Mouse (Mus musculus) midbrain, embryonic 16.5 days (tissue): ENCODE data around the gene Etv3. TPM values are rescaled to one million over a fixed set of nuclear protein-coding genes. Genes with fewer than 3 reads are reported as not detected.

Experiments used
- ATAC-seq: fragments of 200-750 bp; cut with Nextera tagmentation; 2 replicates; pipeline ENCODE4 v1.8.0; 2017; ENCODE audit warnings: moderate TSS enrichment
- H3K27ac ChIP-seq: fragments of 300-500 bp; sonication (generic); 2 replicates; pipeline ENCODE4 v1.5.1; 2014; ENCODE audit warnings: mild to moderate bottlenecking, low read length, mixed read lengths
- H3K27me3 ChIP-seq: fragments of 300-500 bp; sonication (generic); 2 replicates; pipeline ENCODE4 v1.6.1; 2014; ENCODE audit warnings: low read depth, low read length, mixed read lengths; ENCODE audit not compliant: control insufficient read depth, insufficient read depth
- H3K36me3 ChIP-seq: fragments of 300-500 bp; sonication (generic); 2 replicates; pipeline ENCODE4 v1.6.1; 2014; ENCODE audit warnings: mild to moderate bottlenecking, low read length, moderate library complexity, mixed read lengths; ENCODE audit not compliant: control insufficient read depth, insufficient read depth
- H3K4me1 ChIP-seq: fragments of 300-500 bp; sonication (generic); 2 replicates; pipeline ENCODE4 v1.6.1; 2014; ENCODE audit warnings: mild to moderate bottlenecking, low read length, mixed read lengths; ENCODE audit not compliant: control insufficient read depth, insufficient read depth
- H3K4me2 ChIP-seq: fragments of 300-500 bp; sonication (generic); 2 replicates; pipeline ENCODE4 v1.6.1; 2014; ENCODE audit warnings: mild to moderate bottlenecking, low read length, mixed read lengths
- H3K4me3 ChIP-seq: fragments of 300-500 bp; sonication (generic); 2 replicates; pipeline ENCODE4 v1.5.1; 2014; ENCODE audit warnings: low read depth, mild to moderate bottlenecking, low read length, moderate library complexity, mixed read lengths
- H3K9ac ChIP-seq: fragments of 300-500 bp; sonication (generic); 2 replicates; pipeline ENCODE4 v1.6.1; 2014; ENCODE audit warnings: low read depth, low read length, mixed read lengths
- H3K9me3 ChIP-seq: fragments of 300-500 bp; sonication (generic); replicated peaks from 2 replicates; pipeline ENCODE4 v1.6.1; 2014; ENCODE audit warnings: mild to moderate bottlenecking, low read length, mixed read lengths; ENCODE audit not compliant: control insufficient read depth, poor library complexity, severe bottlenecking
- WGBS: fragments of 180-500 bp; shearing (Covaris S2); extraction: QIAGEN DNeasy Blood & Tissue Kit; methylation state at CpG from one replicate; pipeline ENCODE4 v1.1.7; 2014; 5-methylcytosine and 5-hydroxymethylcytosine counted together
- polyA plus RNA-seq: library from polyadenylated mRNA; unstranded; fragments of >200 nt; fragmentation: Nextera tagmentation; extraction: Ambion mirVana; gene quantifications from 2 replicates; pipeline ENCODE4 v1.2.1, GENCODE M21; 2015

Etv3 gene
- polyA plus RNA-seq, 1 experiment from 2014 or later, result 9.7 TPM

- Histone ChIP-seq H3K27me3 (no peaks in the 10 kb centered on the region), H3K36me3 (no peaks in the 10 kb centered on the region), H3K4me3 (no peak overlapping the region), H3K4me1 (peaks cover 2% of the 10 kb centered on the region; the same call in 1 of the 2 replicates), H3K4me2 (no peak overlapping the region), H3K9ac (no peak overlapping the region), H3K27ac (no peak overlapping the region), H3K9me3 (no peaks in the 10 kb centered on the region)
- ATAC-seq, result no peak
- 93% methylated on average over 9 of the region's 9 CpGs for WGBS
Observed at GRCm38 (mm10) chr3:87510832-87511231, 14.4 kb upstream of the Etv3 start.

DNA sequence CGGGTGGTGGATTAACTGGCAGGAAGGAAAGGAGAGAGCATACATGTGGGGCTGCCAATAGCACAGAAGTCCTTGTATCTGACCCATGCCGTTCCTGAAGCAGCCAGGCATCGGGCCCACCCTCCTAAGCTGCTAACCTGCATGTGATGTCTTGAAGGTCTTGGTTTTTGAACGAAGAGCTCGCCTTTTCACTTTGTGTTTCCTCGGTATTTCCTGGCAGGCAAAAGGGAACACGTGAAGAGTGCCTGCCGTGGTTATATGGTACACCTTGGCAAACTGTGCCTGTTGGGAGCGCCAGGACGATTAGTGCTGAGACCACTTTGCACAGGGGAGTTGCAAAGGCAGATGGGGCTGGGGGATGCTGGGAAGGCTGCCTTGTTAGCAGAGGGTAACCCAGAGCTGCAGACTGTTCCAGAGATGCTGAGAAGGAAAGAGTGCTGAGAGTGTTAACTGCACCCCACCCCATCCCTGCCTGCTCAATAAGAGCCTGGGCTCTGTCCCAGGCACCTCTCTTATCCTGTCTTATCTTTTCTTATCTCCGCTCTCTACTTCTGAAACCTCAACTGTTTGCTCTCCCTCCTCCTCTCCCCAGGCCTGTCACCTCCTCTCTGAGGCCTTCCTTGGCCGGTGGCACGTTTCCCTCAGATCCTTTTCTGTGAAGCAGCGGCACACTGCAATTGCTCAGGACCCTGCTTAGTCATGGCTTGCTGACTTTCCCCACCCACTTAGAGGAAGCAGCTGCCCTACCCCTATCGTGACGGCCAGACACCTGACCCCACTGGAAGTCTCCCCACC lies 13.0 kb upstream of the Etv3 start:
- Histone ChIP-seq H3K9me3 (no peaks in the 10 kb centered on the region), H3K27ac (no peak overlapping the region), H3K4me3 (no peak overlapping the region), H3K27me3 (no peaks in the 10 kb centered on the region), H3K4me2 (no peak overlapping the region), H3K36me3 (no peaks in the 10 kb centered on the region), H3K9ac (no peak overlapping the region), H3K4me1 (peaks cover 2% of the 10 kb centered on the region; the same call in 1 of the 2 replicates)
- no peak for ATAC-seq
- WGBS, result 41% methylated on average over 16 of the region's 16 CpGs

DNA sequence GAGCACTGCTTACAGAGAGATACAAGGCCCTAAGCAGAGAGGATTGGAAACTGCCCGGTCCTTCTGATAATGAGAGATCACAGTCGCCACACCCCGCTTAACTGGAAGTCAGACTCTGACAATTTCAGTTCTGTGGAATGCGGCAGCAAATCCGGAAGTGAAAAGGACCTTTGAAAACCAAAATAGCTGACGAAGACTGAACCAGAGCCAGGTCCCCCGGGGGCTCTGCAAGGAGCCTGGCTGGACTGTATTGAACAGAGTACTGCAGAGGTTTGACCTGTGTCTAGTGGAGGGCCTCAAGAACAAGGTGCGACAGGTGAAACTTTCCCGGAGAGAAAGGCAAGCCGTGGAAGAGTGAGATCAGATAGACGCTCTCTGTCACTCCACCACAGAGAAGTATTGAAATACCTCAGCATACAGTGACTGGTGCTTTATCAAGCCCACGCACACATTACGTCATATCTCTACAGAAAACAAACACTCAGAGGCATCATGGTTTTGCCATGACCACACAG lies 9.6 kb upstream of the Etv3 start:
- no peak overlapping the region for H3K4me2 ChIP-seq
- no peak overlapping the region for H3K4me3 ChIP-seq
- H3K27ac ChIP-seq, result no peak overlapping the region
- no peaks in the 10 kb centered on the region for H3K36me3 ChIP-seq
- no peaks in the 10 kb centered on the region for H3K27me3 ChIP-seq
- ATAC-seq, result no peak
- 58% methylated on average over 13 of the region's 13 CpGs for WGBS
- no peaks in the 10 kb centered on the region for H3K4me1 ChIP-seq
- H3K9ac ChIP-seq, result no peak overlapping the region
- no peaks in the 10 kb centered on the region for H3K9me3 ChIP-seq

DNA sequence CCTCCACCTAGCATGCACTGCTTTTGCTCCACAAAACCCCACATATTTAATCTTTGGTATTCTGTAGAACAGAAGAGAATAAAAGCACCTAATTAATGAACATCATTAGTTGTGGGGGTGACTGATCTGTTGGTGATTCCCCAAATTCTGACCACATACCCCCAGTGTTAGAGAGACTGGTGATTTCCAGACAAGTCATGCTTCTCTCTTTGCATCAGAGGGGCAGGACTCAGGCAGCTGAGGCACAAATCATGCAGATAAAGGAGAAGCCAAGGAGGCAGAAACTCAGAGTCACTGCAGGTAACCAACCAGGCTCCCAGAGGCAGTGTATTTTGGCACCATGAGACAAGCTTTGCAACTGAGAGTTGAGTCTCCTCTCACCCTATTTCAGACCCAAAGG lies 6.8 kb upstream of the Etv3 start:
- no peak overlapping the region for H3K4me2 ChIP-seq
- no peaks in the 10 kb centered on the region for H3K4me1 ChIP-seq
- ATAC-seq, result no peak
- no peak overlapping the region for H3K4me3 ChIP-seq
- no peaks in the 10 kb centered on the region for H3K9me3 ChIP-seq
- no peaks in the 10 kb centered on the region for H3K36me3 ChIP-seq
- no peaks in the 10 kb centered on the region for H3K27me3 ChIP-seq
- H3K9ac ChIP-seq, result no peak overlapping the region
- H3K27ac ChIP-seq, result no peak overlapping the region

- Histone ChIP-seq H3K36me3 (no peaks in the 10 kb centered on the region), H3K4me2 (no peak overlapping the region), H3K9me3 (no peaks in the 10 kb centered on the region), H3K27me3 (no peaks in the 10 kb centered on the region), H3K27ac (no peak overlapping the region), H3K4me3 (no peak overlapping the region), H3K4me1 (peaks cover 5% of the 10 kb centered on the region; the same call in 1 of the 2 replicates), H3K9ac (no peak overlapping the region)
- no peak for ATAC-seq
- WGBS, result 84% methylated on average over 4 of the region's 4 CpGs
Observed at GRCm38 (mm10) chr3:87521126-87521525, 4.1 kb upstream of the Etv3 start.

DNA sequence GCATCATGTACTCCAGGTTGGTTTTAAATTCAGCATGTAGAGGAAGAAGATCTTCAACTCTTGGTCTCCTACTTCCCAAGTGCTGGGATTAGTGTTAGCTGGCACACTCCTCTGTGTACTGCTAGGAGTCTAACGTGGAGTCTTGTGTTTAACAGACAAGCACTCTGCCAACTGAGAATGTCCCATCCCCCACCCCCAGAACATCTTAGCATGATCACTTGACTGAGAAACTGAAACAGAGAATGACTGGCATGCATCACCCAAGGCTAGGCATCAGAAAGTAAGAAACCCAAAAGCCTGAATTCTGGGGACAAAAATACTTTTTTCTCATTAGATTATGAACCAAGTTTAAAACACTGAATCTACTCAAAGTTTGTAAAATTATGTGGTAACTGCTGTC lies 3.4 kb upstream of the Etv3 start:
- Histone ChIP-seq H3K4me1 (peaks cover 12% of the 10 kb centered on the region), H3K27me3 (no peaks in the 10 kb centered on the region), H3K9me3 (no peaks in the 10 kb centered on the region), H3K9ac (no peak overlapping the region), H3K27ac (no peak overlapping the region), H3K36me3 (no peaks in the 10 kb centered on the region), H3K4me3 (no peak overlapping the region), H3K4me2 (no peak overlapping the region)
- ATAC-seq, result no peak
- WGBS, result 61% methylated on average over 1 of the region's 1 CpGs

GRCm38 (mm10) chr3:87523701-87524100 lies 1.5 kb upstream of the Etv3 start:
- WGBS, result 94% methylated on average over 9 of the region's 9 CpGs
- Histone ChIP-seq H3K4me1 (peaks cover 15% of the 10 kb centered on the region), H3K9ac (no peak overlapping the region), H3K9me3 (no peaks in the 10 kb centered on the region), H3K27me3 (no peaks in the 10 kb centered on the region), H3K36me3 (peaks cover 6% of the 10 kb centered on the region), H3K27ac (no peak overlapping the region), H3K4me3 (no peak overlapping the region), H3K4me2 (no peak overlapping the region)
- no peak for ATAC-seq

GRCm38 (mm10) chr3:87525837-87526570 lies 797 bp downstream of the Etv3 start:
- WGBS, result 6% methylated on average over 27 of the region's 27 CpGs
- ATAC-seq, result peak; percentile 80

GRCm38 (mm10) chr3:87527139-87527538 lies 1.9 kb downstream of the Etv3 start:
- Histone ChIP-seq H3K9ac (no peak overlapping the region), H3K4me3 (no peak overlapping the region), H3K27me3 (no peaks in the 10 kb centered on the region), H3K4me2 (no peak overlapping the region), H3K36me3 (peaks cover 32% of the 10 kb centered on the region), H3K4me1 (peaks cover 15% of the 10 kb centered on the region), H3K27ac (no peak overlapping the region), H3K9me3 (no peaks in the 10 kb centered on the region)
- no peak for ATAC-seq
- WGBS, result 87% methylated on average over 12 of the region's 12 CpGs

More at GRCm38 (mm10) chr3:87525837-87526570, 797 bp downstream of the Etv3 start:
- peak overlapping the region; percentile 92 for H3K9ac ChIP-seq
- H3K27ac ChIP-seq, result peak overlapping the region; percentile 92
- H3K4me1 ChIP-seq, result peaks cover 15% of the 10 kb centered on the region
- H3K9me3 ChIP-seq, result no peaks in the 10 kb centered on the region
- H3K36me3 ChIP-seq, result peaks cover 28% of the 10 kb centered on the region
- H3K27me3 ChIP-seq, result no peaks in the 10 kb centered on the region
- H3K4me2 ChIP-seq, result peak overlapping the region; percentile 79
- H3K4me3 ChIP-seq, result peak overlapping the region; percentile 82
